Mouse (Mus musculus) left cerebral cortex, adult 8-10 months (tissue): ENCODE data around the gene Dnah1. TPM values are rescaled to one million over a fixed set of nuclear protein-coding genes. Genes with fewer than 3 reads are reported as not detected.
A peak's percentile ranks its signal among the peaks of the same experiment; 100 is the strongest.

Experiments used
- DNase-seq, 2 experiments: peaks; one replicate each; pipeline ENCODE4 v3.0.0; 2022; ENCODE audit warnings: low spot score in 2 of 2
- total RNA-seq, 4 experiments: library from RNA; stranded (reverse); gene quantifications; 2 replicates each; pipeline ENCODE4 v1.2.4; 2022

Dnah1 gene
- total RNA-seq, 4 experiments from 2014 or later, result 4.9 to 7.0 (median 5.6) TPM

GRCm38 (mm10) chr14:31319546-31319945, 4.2 kb downstream of the Dnah1 start:
- no peak for DNase-seq

GRCm38 (mm10) chr14:31317754-31318153, 5.9 kb downstream of the Dnah1 start:
- DNase-seq, result no peak

GRCm38 (mm10) chr14:31316613-31317012, 7.1 kb downstream of the Dnah1 start:
- DNase-seq, result no peak

GRCm38 (mm10) chr14:31313192-31313591, 10.5 kb downstream of the Dnah1 start:
- no peak for DNase-seq

GRCm38 (mm10) chr14:31285728-31286127, 38.0 kb downstream of the Dnah1 start:
- no peak for DNase-seq

GRCm38 (mm10) chr14:31272164-31272563, 51.5 kb downstream of the Dnah1 start:
- peak; percentile 39 to 79 for DNase-seq

- DNase-seq, result no peak
These were observed 52.6 kb downstream of the Dnah1 start for GRCm38 (mm10) chr14:31271121-31271520.

- peak in 1 of 2 experiments; percentile 55 for DNase-seq
These were observed 54.1 kb downstream of the Dnah1 start for GRCm38 (mm10) chr14:31269456-31270100.

- DNase-seq, result peak; percentile 68 to 86
These were observed 55.2 kb downstream of the Dnah1 start for GRCm38 (mm10) chr14:31268301-31269001.

- peak; percentile 29 to 47 for DNase-seq
These were observed 56.0 kb downstream of the Dnah1 start for GRCm38 (mm10) chr14:31267649-31268048.

- DNase-seq, result no peak
These were observed 62.8 kb downstream of the Dnah1 start for GRCm38 (mm10) chr14:31260932-31261331.

- no peak for DNase-seq
These were observed 63.3 kb downstream of the Dnah1 start for GRCm38 (mm10) chr14:31260374-31260773.

- DNase-seq, result no peak
These were observed 65.1 kb downstream of the Dnah1 start for GRCm38 (mm10) chr14:31258476-31259050.

- no peak for DNase-seq
These were observed 71.6 kb downstream of the Dnah1 start for GRCm38 (mm10) chr14:31252091-31252490.

- DNase-seq, result no peak
These were observed 72.1 kb downstream of the Dnah1 start for GRCm38 (mm10) chr14:31251626-31252025.

GRCm38 (mm10) chr14:31251084-31251604, 72.6 kb downstream of the Dnah1 start, which contains the start of the genes Phf7 and Bap1:
Gene Phf7, minus strand, starts transcription at chr14:31251317.
Gene Bap1, plus strand, starts transcription at chr14:31251450.
- DNase-seq, result peak; percentile 93 to 94

- no peak for DNase-seq
These were observed 73.2 kb downstream of the Dnah1 start for GRCm38 (mm10) chr14:31250222-31251083.

GRCm38 (mm10) chr14:31248396-31248795, 75.3 kb downstream of the Dnah1 start:
- no peak for DNase-seq

- DNase-seq, result no peak
These were observed 77.8 kb downstream of the Dnah1 start for GRCm38 (mm10) chr14:31245946-31246345.

- no peak for DNase-seq
These were observed 78.9 kb downstream of the Dnah1 start for GRCm38 (mm10) chr14:31244777-31245176.

GRCm38 (mm10) chr14:31240528-31240927, 83.2 kb downstream of the Dnah1 start:
- no peak for DNase-seq
